Mouse (Mus musculus) intestine, embryonic 15.5 days (tissue): ENCODE results near the gene Klhdc1. TPM values are rescaled to one million over a fixed set of nuclear protein-coding genes. Genes with fewer than 3 reads are reported as not detected.

Experiments used
- ATAC-seq: fragments of 200-750 bp; cut with Nextera tagmentation; 2 replicates; pipeline ENCODE4 v1.8.0; 2017; ENCODE audit warnings: moderate TSS enrichment, moderate library complexity
- H3K27ac ChIP-seq: fragments of 300-500 bp; sonication (generic); 2 replicates; pipeline ENCODE4 v1.5.1; 2015; ENCODE audit warnings: mild to moderate bottlenecking, inconsistent platforms
- H3K27me3 ChIP-seq: fragments of 300-500 bp; sonication (generic); replicated peaks from 2 replicates; pipeline ENCODE4 v1.6.1; 2015; ENCODE audit warnings: inconsistent platforms
- H3K36me3 ChIP-seq: fragments of 300-500 bp; sonication (generic); 2 replicates; pipeline ENCODE4 v1.6.1; 2015; ENCODE audit warnings: inconsistent platforms
- H3K4me1 ChIP-seq: fragments of 300-500 bp; sonication (generic); replicated peaks from 2 replicates; pipeline ENCODE4 v1.6.1; 2015; ENCODE audit warnings: inconsistent platforms
- H3K4me2 ChIP-seq: fragments of 300-500 bp; sonication (generic); replicated peaks from 2 replicates; pipeline ENCODE4 v1.6.1; 2015; ENCODE audit warnings: mild to moderate bottlenecking, inconsistent platforms
- H3K4me3 ChIP-seq: fragments of 300-500 bp; sonication (generic); replicated peaks from 2 replicates; pipeline ENCODE4 v1.5.1; 2015; ENCODE audit warnings: inconsistent platforms
- H3K9ac ChIP-seq: fragments of 300-500 bp; sonication (generic); 2 replicates; pipeline ENCODE4 v1.6.1; 2015; ENCODE audit warnings: inconsistent platforms
- H3K9me3 ChIP-seq: fragments of 300-500 bp; sonication (generic); 2 replicates; pipeline ENCODE4 v1.6.1; 2016; ENCODE audit warnings: inconsistent platforms
- WGBS: fragments of 180-500 bp; shearing (Covaris S2); methylation state at CpG from one replicate; pipeline ENCODE4 v1.1.7; 2015; 5-methylcytosine and 5-hydroxymethylcytosine counted together
- polyA plus RNA-seq: library from polyadenylated mRNA; unstranded; fragments of >200 nt; fragmentation: Nextera tagmentation; extraction: Ambion mirVana; gene quantifications from 2 replicates; pipeline ENCODE4 v1.2.1, GENCODE M21; 2015

Gene Klhdc1
- 5.0 and 7.4 TPM in 2 replicates for polyA plus RNA-seq

GRCm38 (mm10) chr12:69240876-69241275, at the start of gene Klhdc1:
Klhdc1 (plus strand) TSS chr12:69241176.
- peak within 1 kb of the TSS; percentile 82 for H3K9ac ChIP-seq
- H3K4me2 ChIP-seq, result peak within 1 kb of the TSS; percentile 81
- no peaks in the 10 kb centered on the region for H3K27me3 ChIP-seq
- WGBS, result 69% methylated on average over 6 of the region's 6 CpGs
- no peaks in the 10 kb centered on the region for H3K4me1 ChIP-seq
- no peaks in the 10 kb centered on the region for H3K36me3 ChIP-seq
- no peak for ATAC-seq
- peak within 1 kb of the TSS; percentile 83 for H3K27ac ChIP-seq
- no peaks in the 10 kb centered on the region for H3K9me3 ChIP-seq
- H3K4me3 ChIP-seq, result peak within 1 kb of the TSS; percentile 77

GRCm38 (mm10) chr12:69191396-69191795, 49.6 kb upstream of the Klhdc1 start:
- H3K9me3 ChIP-seq, result no peaks in the 10 kb centered on the region
- H3K4me1 ChIP-seq, result peaks cover 8% of the 10 kb centered on the region; the same call in 1 of the 2 replicates
- H3K36me3 ChIP-seq, result 0 out of 2 replicates have a peak, but pooled peaks cover 6% of the 10 kb centered on the region
- no peak overlapping the region for H3K9ac ChIP-seq
- 85% methylated on average over 5 of the region's 5 CpGs for WGBS
- H3K27ac ChIP-seq, result no peak overlapping the region
- no peak for ATAC-seq
- H3K4me2 ChIP-seq, result no peak overlapping the region
- no peak overlapping the region for H3K4me3 ChIP-seq
- no peaks in the 10 kb centered on the region for H3K27me3 ChIP-seq

GRCm38 (mm10) chr12:69192637-69193036, 48.3 kb upstream of the Klhdc1 start:
- H3K27me3 ChIP-seq, result no peaks in the 10 kb centered on the region
- H3K4me2 ChIP-seq, result no peak overlapping the region
- 95% methylated on average over 2 of the region's 2 CpGs for WGBS

GRCm38 (mm10) chr12:69196444-69197377, 44.3 kb upstream of the Klhdc1 start, which contains the start of gene Gm49383:
Gm49383 (minus strand) TSS chr12:69197104.
- WGBS, result under 1% methylated on average over 75 of the region's 75 CpGs

More at GRCm38 (mm10) chr12:69192637-69193036, 48.3 kb upstream of the Klhdc1 start:
- Histone ChIP-seq H3K9me3 (no peaks in the 10 kb centered on the region), H3K4me1 (no peaks in the 10 kb centered on the region), H3K4me3 (no peak overlapping the region), H3K27ac (no peak overlapping the region), H3K9ac (no peak overlapping the region), H3K36me3 (0 out of 2 replicates have a peak, but pooled peaks cover 6% of the 10 kb centered on the region)
- ATAC-seq, result no peak

GRCm38 (mm10) chr12:69197378-69198163, 43.4 kb upstream of the Klhdc1 start:
- H3K36me3 ChIP-seq, result no peaks in the 10 kb centered on the region
- H3K4me2 ChIP-seq, result peak overlapping the region; percentile 93
- WGBS, result under 1% methylated on average over 94 of the region's 94 CpGs
- H3K4me3 ChIP-seq, result peak overlapping the region; percentile 69
- peaks cover 13% of the 10 kb centered on the region; the same call in 1 of the 2 replicates for H3K4me1 ChIP-seq
- H3K27ac ChIP-seq, result peak overlapping the region; percentile 92
- H3K27me3 ChIP-seq, result no peaks in the 10 kb centered on the region
- H3K9ac ChIP-seq, result peak overlapping the region; percentile 70
- H3K9me3 ChIP-seq, result no peaks in the 10 kb centered on the region
- peak; percentile 82 for ATAC-seq

More at GRCm38 (mm10) chr12:69196444-69197377, 44.3 kb upstream of the Klhdc1 start, which contains the start of gene Gm49383:
- Histone ChIP-seq H3K36me3 (no peaks in the 10 kb centered on the region), H3K9ac (peak within 1 kb of the TSS; percentile 70), H3K4me1 (peaks cover 13% of the 10 kb centered on the region; the same call in 1 of the 2 replicates), H3K27me3 (no peaks in the 10 kb centered on the region), H3K9me3 (no peaks in the 10 kb centered on the region), H3K4me2 (peak within 1 kb of the TSS; percentile 93), H3K27ac (peak within 1 kb of the TSS; percentile 92), H3K4me3 (peak within 1 kb of the TSS; percentile 69)
- peak; percentile 86 for ATAC-seq

- Histone ChIP-seq H3K27me3 (no peaks in the 10 kb centered on the region), H3K4me1 (peaks cover 13% of the 10 kb centered on the region; the same call in 1 of the 2 replicates), H3K27ac (peak within 1 kb of the TSS; percentile 92), H3K4me2 (peak within 1 kb of the TSS; percentile 93), H3K4me3 (peak within 1 kb of the TSS; percentile 69), H3K36me3 (no peaks in the 10 kb centered on the region), H3K9me3 (no peaks in the 10 kb centered on the region), H3K9ac (peak within 1 kb of the TSS; percentile 70)
- under 1% methylated on average over 18 of the region's 18 CpGs for WGBS
- no peak; the same call in 1 of the 2 replicates for ATAC-seq
Measured at GRCm38 (mm10) chr12:69198164-69198535, 42.8 kb upstream of the Klhdc1 start, which contains the start of gene Dnaaf2. Dnaaf2 (minus strand) TSS chr12:69198429.

GRCm38 (mm10) chr12:69198985-69199384, 42.0 kb upstream of the Klhdc1 start:
- H3K9ac ChIP-seq, result no peak overlapping the region

GRCm38 (mm10) chr12:69204052-69204833, 36.7 kb upstream of the Klhdc1 start, which contains the start of gene Gm49384:
Gm49384 (minus strand) TSS chr12:69204267.
- Histone ChIP-seq H3K36me3 (0 out of 2 replicates have a peak, but pooled peaks cover 3% of the 10 kb centered on the region), H3K27me3 (no peaks in the 10 kb centered on the region), H3K9me3 (no peaks in the 10 kb centered on the region), H3K4me2 (no peak within 1 kb of the TSS), H3K4me1 (peaks cover 1% of the 10 kb centered on the region; the same call in 1 of the 2 replicates), H3K9ac (no peak within 1 kb of the TSS), H3K27ac (no peak within 1 kb of the TSS), H3K4me3 (no peak within 1 kb of the TSS)
- 81% methylated on average over 16 of the region's 16 CpGs for WGBS
- no peak for ATAC-seq

More at GRCm38 (mm10) chr12:69198985-69199384, 42.0 kb upstream of the Klhdc1 start:
- Histone ChIP-seq H3K4me3 (no peak overlapping the region), H3K27me3 (no peaks in the 10 kb centered on the region), H3K36me3 (no peaks in the 10 kb centered on the region), H3K4me1 (peaks cover 13% of the 10 kb centered on the region; the same call in 1 of the 2 replicates), H3K9me3 (no peaks in the 10 kb centered on the region), H3K4me2 (peak overlapping the region; percentile 93), H3K27ac (no peak overlapping the region)
- ATAC-seq, result peak; percentile 26

GRCm38 (mm10) chr12:69207396-69207795, 33.6 kb upstream of the Klhdc1 start:
- 95% methylated on average over 8 of the region's 8 CpGs for WGBS
- Histone ChIP-seq H3K4me1 (no peaks in the 10 kb centered on the region), H3K27ac (no peak overlapping the region), H3K4me3 (no peak overlapping the region), H3K36me3 (peaks cover 8% of the 10 kb centered on the region), H3K27me3 (no peaks in the 10 kb centered on the region), H3K9me3 (no peaks in the 10 kb centered on the region), H3K4me2 (no peak overlapping the region), H3K9ac (no peak overlapping the region)
- no peak for ATAC-seq

- no peak overlapping the region for H3K4me3 ChIP-seq
- no peak overlapping the region for H3K9ac ChIP-seq
- 92% methylated on average over 7 of the region's 7 CpGs for WGBS
- peaks cover 10% of the 10 kb centered on the region for H3K36me3 ChIP-seq
- H3K4me2 ChIP-seq, result no peak overlapping the region
- H3K9me3 ChIP-seq, result no peaks in the 10 kb centered on the region
- H3K27ac ChIP-seq, result no peak overlapping the region
- H3K4me1 ChIP-seq, result no peaks in the 10 kb centered on the region
- no peak for ATAC-seq
- H3K27me3 ChIP-seq, result no peaks in the 10 kb centered on the region
Measured at GRCm38 (mm10) chr12:69207926-69208325, 33.0 kb upstream of the Klhdc1 start.

GRCm38 (mm10) chr12:69208520-69208919, 32.5 kb upstream of the Klhdc1 start:
- no peaks in the 10 kb centered on the region for H3K9me3 ChIP-seq
- no peaks in the 10 kb centered on the region for H3K27me3 ChIP-seq
- ATAC-seq, result no peak
- no peak overlapping the region for H3K4me2 ChIP-seq
- peaks cover 13% of the 10 kb centered on the region for H3K36me3 ChIP-seq
- H3K9ac ChIP-seq, result no peak overlapping the region
- H3K27ac ChIP-seq, result no peak overlapping the region
- no peaks in the 10 kb centered on the region for H3K4me1 ChIP-seq
- H3K4me3 ChIP-seq, result no peak overlapping the region
- WGBS, result 94% methylated on average over 2 of the region's 2 CpGs
